Mouse (Mus musculus) heart, embryonic 13.5 days (tissue): ENCODE results near the gene Tbxas1. TPM values are rescaled to one million over a fixed set of nuclear protein-coding genes. Genes with fewer than 3 reads are reported as not detected.
A peak's percentile ranks its signal among the peaks of the same experiment; 100 is the strongest.

Source experiments
- ATAC-seq: fragments of 200-750 bp; cut with Nextera tagmentation; 2 replicates; pipeline ENCODE4 v1.8.0; 2017; ENCODE audit warnings: moderate TSS enrichment; ENCODE audit not compliant: insufficient number of reproducible peaks, low FRiP score, low TSS enrichment; ENCODE audit errors: extremely low read depth
- H3K27ac ChIP-seq: fragments of 300-500 bp; sonication (generic); replicated peaks from 2 replicates; pipeline ENCODE4 v1.5.1; 2015; ENCODE audit warnings: moderate library complexity, mild to moderate bottlenecking, inconsistent platforms
- H3K27me3 ChIP-seq: fragments of 300-500 bp; sonication (generic); replicated peaks from 2 replicates; pipeline ENCODE4 v1.6.1; 2015; ENCODE audit warnings: mild to moderate bottlenecking, inconsistent platforms
- H3K36me3 ChIP-seq: fragments of 300-500 bp; sonication (generic); 2 replicates; pipeline ENCODE4 v1.6.1; 2015; ENCODE audit warnings: mild to moderate bottlenecking, inconsistent platforms
- H3K4me1 ChIP-seq: fragments of 300-500 bp; sonication (generic); 2 replicates; pipeline ENCODE4 v1.6.1; 2015; ENCODE audit warnings: inconsistent platforms
- H3K4me2 ChIP-seq: fragments of 300-500 bp; sonication (generic); 2 replicates; pipeline ENCODE4 v1.6.1; 2015; ENCODE audit warnings: inconsistent platforms, mild to moderate bottlenecking, moderate library complexity
- H3K4me3 ChIP-seq: fragments of 300-500 bp; sonication (generic); 2 replicates; pipeline ENCODE4 v1.5.1; 2015; ENCODE audit warnings: moderate library complexity, mild to moderate bottlenecking, inconsistent platforms
- H3K9ac ChIP-seq: fragments of 300-500 bp; sonication (generic); 2 replicates; pipeline ENCODE4 v1.6.1; 2015; ENCODE audit warnings: inconsistent platforms, mild to moderate bottlenecking, moderate library complexity
- H3K9me3 ChIP-seq: fragments of 300-500 bp; sonication (generic); 2 replicates; pipeline ENCODE4 v1.6.1; 2016; ENCODE audit warnings: inconsistent platforms
- WGBS: fragments of 180-500 bp; shearing (Covaris S2); methylation state at CpG from one replicate; pipeline ENCODE4 v1.1.7; 2015; ENCODE audit warnings: mixed read lengths; 5-methylcytosine and 5-hydroxymethylcytosine counted together
- polyA plus RNA-seq: library from polyadenylated mRNA; unstranded; fragments of >200 nt; fragmentation: Nextera tagmentation; extraction: Ambion mirVana; gene quantifications from 2 replicates; pipeline ENCODE4 v1.2.1, GENCODE M21; 2015

The Tbxas1 gene
- polyA plus RNA-seq, 1 experiment from 2014 or later, result 2.4 TPM

DNA sequence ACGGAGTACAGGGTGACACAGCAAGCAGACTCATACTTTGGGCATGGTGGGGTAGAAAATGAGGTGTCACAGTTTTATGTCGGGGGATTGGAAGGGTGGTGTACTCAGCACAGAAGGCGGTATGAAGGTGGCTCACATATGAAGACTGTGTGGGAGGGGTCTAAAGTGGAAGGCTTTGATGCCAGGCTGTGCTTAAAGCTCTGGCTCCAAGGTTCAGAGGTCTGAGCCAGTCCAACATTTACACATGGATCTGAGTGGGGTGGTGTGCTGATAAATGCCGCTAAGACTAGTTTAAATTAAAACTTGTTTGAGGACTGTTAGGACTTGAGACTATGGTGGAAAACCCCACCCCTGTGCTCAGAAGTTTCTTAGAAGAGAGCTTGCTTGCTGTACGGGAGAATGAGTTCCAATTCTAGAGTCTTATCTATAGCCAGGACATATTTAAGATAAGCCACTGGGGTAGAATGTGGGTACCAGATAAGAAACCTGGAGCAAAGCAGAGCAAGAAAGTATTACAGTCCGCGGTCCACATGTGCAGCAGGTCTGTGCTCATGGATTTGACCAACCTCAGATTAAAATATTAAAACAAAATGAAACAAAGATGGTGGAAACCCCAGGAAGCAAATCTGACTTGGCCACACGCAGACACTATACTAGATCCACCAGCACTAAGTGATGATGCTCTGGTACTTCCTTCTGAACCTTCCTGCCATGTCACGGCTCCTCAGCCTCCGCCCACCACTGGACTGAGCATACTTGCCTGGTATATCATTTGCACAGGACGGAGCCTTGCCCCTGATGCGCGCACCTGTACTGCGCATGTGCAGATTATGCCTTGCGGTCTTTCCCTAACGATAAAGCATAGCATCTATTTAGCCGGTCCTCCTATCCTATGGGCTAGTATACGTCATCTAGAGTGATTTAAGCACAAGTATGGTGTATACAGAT lies 48.9 kb downstream of the Tbxas1 start:
- Histone ChIP-seq H3K9me3 (no peaks in the 10 kb centered on the region; the same call in 1 of the 2 replicates), H3K36me3 (no peaks in the 10 kb centered on the region), H3K9ac (no peak overlapping the region), H3K27ac (peak overlapping the region; percentile 59; the same call in 1 of the 2 replicates), H3K4me2 (peak overlapping the region; percentile 47), H3K4me3 (no peak overlapping the region), H3K27me3 (peaks cover 4% of the 10 kb centered on the region; the same call in 1 of the 2 replicates), H3K4me1 (peaks cover 55% of the 10 kb centered on the region)
- WGBS, result 61% methylated on average over 18 of the region's 18 CpGs
- ATAC-seq, result peak; percentile 57

DNA sequence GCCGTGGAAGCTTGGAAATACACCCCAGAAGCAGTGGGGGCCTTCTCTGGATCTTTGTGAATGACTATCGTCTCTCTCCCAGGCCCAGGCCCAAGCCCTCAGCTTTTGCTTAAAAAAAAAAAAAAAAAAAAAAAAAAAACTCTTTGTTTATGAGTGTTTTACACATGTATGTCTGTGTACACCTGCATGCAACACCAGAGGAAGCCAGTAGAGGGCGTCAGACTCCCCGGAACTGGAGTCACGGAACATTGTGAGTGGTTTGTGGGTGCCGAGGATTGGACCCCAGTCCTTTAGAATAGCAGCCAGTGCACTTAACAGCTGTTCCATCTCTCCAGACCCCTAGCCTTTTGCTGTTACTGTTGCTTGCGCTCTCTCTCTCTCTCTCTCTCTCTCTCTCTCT lies 50.5 kb downstream of the Tbxas1 start:
- no peak for ATAC-seq
- H3K27ac ChIP-seq, result no peak overlapping the region
- H3K36me3 ChIP-seq, result no peaks in the 10 kb centered on the region
- H3K4me1 ChIP-seq, result peaks cover 55% of the 10 kb centered on the region
- peak overlapping the region; percentile 61 for H3K4me2 ChIP-seq
- peaks cover 4% of the 10 kb centered on the region; the same call in 1 of the 2 replicates for H3K27me3 ChIP-seq
- H3K4me3 ChIP-seq, result peak overlapping the region; percentile 30
- H3K9me3 ChIP-seq, result no peaks in the 10 kb centered on the region; the same call in 1 of the 2 replicates
- no peak overlapping the region for H3K9ac ChIP-seq
- 62% methylated on average over 7 of the region's 7 CpGs for WGBS

DNA sequence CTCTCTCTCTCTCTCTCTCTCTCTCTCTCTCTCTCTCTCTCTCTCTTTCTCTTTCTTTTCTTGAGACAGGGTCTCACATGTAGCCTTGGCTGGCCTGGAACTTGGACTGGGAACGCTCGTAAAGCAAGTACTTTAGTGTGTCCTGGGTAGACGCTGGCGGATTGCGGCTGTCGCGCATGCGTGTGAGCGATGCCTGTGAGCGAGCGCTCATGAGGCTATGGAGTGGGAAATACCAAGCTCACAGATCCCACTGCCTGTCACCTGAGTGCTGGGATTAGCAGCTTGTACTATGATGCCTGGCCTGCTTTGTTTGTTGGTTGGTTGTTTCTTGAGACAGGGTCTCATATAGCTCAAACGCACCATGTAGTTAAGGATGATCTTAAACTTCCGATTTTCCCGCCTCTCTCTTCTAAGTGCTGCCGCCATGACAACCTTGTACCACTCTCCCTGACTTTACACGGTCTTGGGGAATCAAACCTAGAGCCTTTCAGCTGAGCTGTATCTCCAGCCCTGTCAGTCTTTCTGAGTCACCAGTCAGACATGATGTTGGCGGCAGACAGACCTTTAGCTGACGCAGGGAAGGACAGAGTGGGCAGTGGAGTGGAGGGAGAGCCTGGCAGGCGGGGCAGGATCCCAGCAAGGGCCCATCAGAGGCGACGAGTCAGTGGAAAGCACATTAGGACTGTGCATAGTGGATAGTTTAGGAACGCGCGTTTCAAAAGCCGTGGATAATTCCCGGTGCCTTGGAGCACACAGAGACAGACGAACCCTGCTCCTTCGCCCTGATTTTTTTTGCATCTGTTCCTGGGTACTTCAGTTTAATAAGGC lies 51.1 kb downstream of the Tbxas1 start:
- peak overlapping the region; percentile 30 for H3K4me3 ChIP-seq
- H3K9ac ChIP-seq, result 0 out of 2 replicates have a peak overlapping the region, but pooled peaks have one; percentile 30
- H3K27me3 ChIP-seq, result peaks cover 4% of the 10 kb centered on the region; the same call in 1 of the 2 replicates
- no peak for ATAC-seq
- WGBS, result 47% methylated on average over 28 of the region's 28 CpGs
- peak overlapping the region; percentile 13 for H3K27ac ChIP-seq
- no peaks in the 10 kb centered on the region for H3K36me3 ChIP-seq
- H3K4me2 ChIP-seq, result peak overlapping the region; percentile 61
- no peaks in the 10 kb centered on the region; the same call in 1 of the 2 replicates for H3K9me3 ChIP-seq
- H3K4me1 ChIP-seq, result peaks cover 49% of the 10 kb centered on the region

DNA sequence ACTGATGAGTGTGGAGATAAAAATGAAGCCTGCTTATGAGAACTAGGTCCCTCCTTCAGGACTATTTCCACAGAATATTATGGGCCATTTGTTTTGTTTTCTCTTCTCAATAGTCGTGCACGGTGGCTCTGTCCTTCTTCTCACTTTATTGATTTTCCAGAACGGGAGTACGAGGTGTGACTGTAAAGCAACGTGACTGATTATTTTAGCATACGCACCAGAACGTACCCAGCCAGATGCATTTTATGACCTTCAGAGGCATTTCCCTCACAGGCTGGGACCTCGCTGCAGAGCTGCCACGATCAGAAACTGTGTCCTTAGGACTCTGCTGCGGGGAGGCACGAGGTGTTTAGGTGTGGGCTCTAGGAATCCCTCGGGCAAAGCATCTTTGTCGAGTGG lies 51.8 kb downstream of the Tbxas1 start:
- H3K4me3 ChIP-seq, result no peak overlapping the region; the same call in 1 of the 2 replicates
- H3K36me3 ChIP-seq, result no peaks in the 10 kb centered on the region
- H3K9ac ChIP-seq, result 0 out of 2 replicates have a peak overlapping the region, but pooled peaks have one; percentile 30
- H3K4me1 ChIP-seq, result peaks cover 42% of the 10 kb centered on the region
- H3K4me2 ChIP-seq, result peak overlapping the region; percentile 61; the same call in 1 of the 2 replicates
- 57% methylated on average over 13 of the region's 13 CpGs for WGBS
- H3K27ac ChIP-seq, result peak overlapping the region; percentile 13; the same call in 1 of the 2 replicates
- peaks cover 4% of the 10 kb centered on the region; the same call in 1 of the 2 replicates for H3K27me3 ChIP-seq
- no peaks in the 10 kb centered on the region; the same call in 1 of the 2 replicates for H3K9me3 ChIP-seq
- no peak for ATAC-seq

DNA sequence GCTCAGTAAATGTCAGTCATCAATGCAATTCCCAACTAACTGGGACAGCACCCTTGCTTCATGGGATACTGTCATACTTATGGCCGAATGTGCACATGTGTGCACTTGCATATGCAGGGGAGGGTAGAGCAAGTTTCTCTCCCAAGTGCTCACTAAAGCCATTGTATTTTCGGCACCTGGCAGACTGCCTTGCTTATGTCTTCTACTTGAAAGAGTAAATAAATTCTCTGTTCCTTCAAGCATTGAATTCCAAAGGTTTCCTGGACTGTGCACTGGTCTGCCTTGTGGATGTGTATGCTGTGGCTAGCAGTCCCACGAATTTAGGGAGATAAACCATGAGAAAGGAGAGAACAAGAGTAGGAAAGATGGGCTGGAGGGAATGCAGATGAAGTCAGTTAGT lies 53.3 kb downstream of the Tbxas1 start:
- Histone ChIP-seq H3K9me3 (peaks cover 3% of the 10 kb centered on the region; the same call in 1 of the 2 replicates), H3K4me2 (no peak overlapping the region), H3K4me3 (no peak overlapping the region), H3K36me3 (no peaks in the 10 kb centered on the region), H3K27me3 (peaks cover 4% of the 10 kb centered on the region; the same call in 1 of the 2 replicates), H3K4me1 (peaks cover 31% of the 10 kb centered on the region), H3K9ac (no peak overlapping the region), H3K27ac (no peak overlapping the region)
- 76% methylated on average over 3 of the region's 3 CpGs for WGBS
- no peak for ATAC-seq

DNA sequence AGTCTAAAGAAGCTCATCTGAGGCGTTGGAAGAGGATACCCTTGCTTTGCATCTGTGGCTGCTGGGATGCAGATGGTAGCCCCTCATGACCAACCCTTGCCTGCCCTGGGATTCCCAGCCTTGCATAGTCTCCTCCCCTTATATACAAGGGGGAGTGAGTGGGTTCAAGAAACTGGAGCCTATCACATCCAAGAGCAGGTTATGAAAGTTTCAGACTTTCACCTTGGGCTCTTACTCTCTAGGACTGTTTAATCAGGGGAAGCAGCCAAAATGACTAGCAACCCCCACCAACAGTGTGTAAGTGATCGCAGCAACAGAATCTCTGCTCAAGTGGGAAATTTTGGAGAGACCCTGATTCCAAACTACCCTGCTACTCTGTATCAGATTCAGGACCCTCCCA lies 60.8 kb downstream of the Tbxas1 start:
- 57% methylated on average over 2 of the region's 2 CpGs for WGBS
- Histone ChIP-seq H3K27me3 (no peaks in the 10 kb centered on the region), H3K36me3 (no peaks in the 10 kb centered on the region), H3K9ac (no peak overlapping the region), H3K9me3 (peaks cover 3% of the 10 kb centered on the region; the same call in 1 of the 2 replicates), H3K27ac (no peak overlapping the region), H3K4me3 (no peak overlapping the region), H3K4me2 (no peak overlapping the region), H3K4me1 (peaks cover 25% of the 10 kb centered on the region)
- no peak for ATAC-seq

DNA sequence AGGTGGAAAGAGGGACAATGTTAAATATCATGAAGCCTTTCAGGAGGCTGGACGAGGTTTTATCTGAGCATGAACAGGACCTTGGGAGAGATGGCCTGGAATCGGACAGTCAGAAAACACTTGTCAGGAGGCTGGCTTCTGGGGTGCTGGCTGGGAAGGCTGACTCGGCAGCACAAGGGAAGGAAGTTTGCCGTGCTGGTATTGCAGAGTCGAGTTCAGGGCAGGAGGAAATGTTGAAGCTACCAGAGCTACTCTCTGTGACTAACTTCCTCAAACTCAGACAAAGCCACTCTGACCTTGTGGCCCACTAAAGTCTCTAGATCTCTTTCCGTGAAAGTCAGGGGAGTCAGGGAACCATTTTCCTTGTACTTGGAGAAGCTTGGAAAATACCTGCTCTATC lies 63.2 kb downstream of the Tbxas1 start:
- H3K4me1 ChIP-seq, result peaks cover 28% of the 10 kb centered on the region
- peak overlapping the region; percentile 41 for H3K27ac ChIP-seq
- H3K27me3 ChIP-seq, result no peaks in the 10 kb centered on the region
- H3K36me3 ChIP-seq, result no peaks in the 10 kb centered on the region
- no peak overlapping the region for H3K4me3 ChIP-seq
- 22% methylated on average over 6 of the region's 6 CpGs for WGBS
- H3K9me3 ChIP-seq, result no peaks in the 10 kb centered on the region; the same call in 1 of the 2 replicates
- H3K9ac ChIP-seq, result 0 out of 2 replicates have a peak overlapping the region, but pooled peaks have one; percentile 47
- no peak for ATAC-seq
- no peak overlapping the region for H3K4me2 ChIP-seq

DNA sequence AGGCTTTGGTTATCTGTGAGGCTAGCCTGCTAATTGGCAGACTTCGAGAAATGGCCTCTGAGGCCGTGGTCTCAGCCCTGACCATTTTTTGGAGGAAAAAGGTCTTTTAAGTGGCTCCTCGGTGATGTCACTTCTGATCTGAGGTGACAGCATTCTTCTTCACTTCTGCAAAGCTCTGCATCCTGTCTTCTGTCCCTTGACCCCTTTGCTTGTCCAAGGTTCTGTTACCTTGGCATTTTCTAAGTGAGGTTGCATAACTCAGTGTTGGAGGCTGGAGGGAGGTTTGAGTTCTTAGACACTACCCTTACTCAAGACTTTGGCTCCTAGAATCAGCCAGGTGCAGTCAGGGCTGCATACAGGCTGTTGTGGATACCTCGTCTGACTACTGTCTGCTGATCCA lies 63.9 kb downstream of the Tbxas1 start:
- WGBS, result 72% methylated on average over 4 of the region's 4 CpGs
- 0 out of 2 replicates have a peak overlapping the region, but pooled peaks have one; percentile 41 for H3K27ac ChIP-seq

DNA sequence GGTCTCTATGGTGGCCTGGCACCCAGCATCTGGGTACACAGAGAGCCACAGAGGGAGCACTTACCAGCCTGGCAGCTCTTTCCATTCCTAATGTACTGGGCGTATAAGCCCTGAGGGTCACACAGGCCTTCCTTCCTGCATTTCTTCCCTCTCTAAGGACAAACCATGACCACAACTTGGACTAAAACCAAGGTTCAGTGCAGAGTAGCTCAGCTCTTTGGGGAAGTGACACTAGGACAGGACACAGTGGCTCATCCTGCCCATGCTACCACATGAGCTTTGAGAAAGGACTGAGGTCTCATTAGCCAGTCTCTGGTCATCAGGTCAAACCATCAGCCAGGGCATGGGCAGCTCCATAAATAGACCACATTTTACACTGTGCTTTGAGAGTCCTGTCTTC lies 65.8 kb downstream of the Tbxas1 start:
- H3K27ac ChIP-seq, result no peak overlapping the region
- 90% methylated on average over 1 of the region's 1 CpGs for WGBS

More for the DNA sequence above, 63.9 kb downstream of the Tbxas1 start:
- Histone ChIP-seq H3K36me3 (no peaks in the 10 kb centered on the region), H3K4me1 (peaks cover 27% of the 10 kb centered on the region), H3K4me3 (no peak overlapping the region), H3K27me3 (no peaks in the 10 kb centered on the region), H3K9me3 (no peaks in the 10 kb centered on the region; the same call in 1 of the 2 replicates), H3K4me2 (no peak overlapping the region), H3K9ac (no peak overlapping the region)
- ATAC-seq, result no peak

DNA sequence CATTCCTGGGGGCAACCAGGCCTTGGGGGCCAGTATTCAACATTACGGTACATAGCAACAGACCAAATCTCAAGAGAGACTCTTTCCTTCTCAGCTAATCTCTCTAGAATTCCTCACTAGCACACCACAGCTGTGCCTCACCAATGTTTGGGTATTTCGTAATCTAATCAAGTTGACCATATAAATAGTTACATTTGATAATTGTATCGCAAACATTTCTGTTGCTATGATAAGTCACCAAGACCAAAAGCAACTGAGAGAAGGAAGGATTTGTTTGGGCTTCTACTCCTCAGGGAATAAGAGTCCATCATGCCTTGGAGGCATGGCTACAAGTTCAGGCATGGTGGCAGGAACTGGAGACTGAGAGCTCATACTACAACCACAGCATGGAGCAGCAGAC lies 67.6 kb downstream of the Tbxas1 start:
- ATAC-seq, result no peak
- no peak overlapping the region for H3K9ac ChIP-seq
- no peaks in the 10 kb centered on the region; the same call in 1 of the 2 replicates for H3K9me3 ChIP-seq
- H3K4me3 ChIP-seq, result no peak overlapping the region
- peaks cover 25% of the 10 kb centered on the region for H3K4me1 ChIP-seq
- H3K27me3 ChIP-seq, result no peaks in the 10 kb centered on the region
- no peak overlapping the region for H3K27ac ChIP-seq
- 79% methylated on average over 3 of the region's 3 CpGs for WGBS
- H3K4me2 ChIP-seq, result no peak overlapping the region
- no peaks in the 10 kb centered on the region for H3K36me3 ChIP-seq

More for the DNA sequence above, 65.8 kb downstream of the Tbxas1 start:
- no peaks in the 10 kb centered on the region for H3K27me3 ChIP-seq
- no peaks in the 10 kb centered on the region; the same call in 1 of the 2 replicates for H3K9me3 ChIP-seq
- peaks cover 27% of the 10 kb centered on the region for H3K4me1 ChIP-seq
- no peaks in the 10 kb centered on the region for H3K36me3 ChIP-seq
- ATAC-seq, result no peak
- no peak overlapping the region for H3K4me3 ChIP-seq
- H3K4me2 ChIP-seq, result no peak overlapping the region
- H3K9ac ChIP-seq, result no peak overlapping the region
